Mouse (Mus musculus): Measurements from ENCODE around the gene Ctnna2. TPM values are rescaled to one million over a fixed set of nuclear protein-coding genes. Genes with fewer than 3 reads are reported as not detected.

Ctnna2 gene
- polyA plus RNA-seq, 1 experiment from 2014 or later: 7.2 TPM

GRCm38 (mm10) chr6:77446861-77447260 lies 532.6 kb downstream of the Ctnna2 start:
- no peaks in the 10 kb centered on the region for H3K9me3 ChIP-seq (replicated peaks; ENCODE audit: control insufficient read depth, low read length)
- no peaks in the 10 kb centered on the region for H3K27me3 ChIP-seq (ENCODE audit: control insufficient read depth, insufficient read depth, low read length)
- H3K4me1 ChIP-seq (ENCODE audit: control insufficient read depth, insufficient read depth, low read length): no peaks in the 10 kb centered on the region
- no peak overlapping the region for H3K9ac ChIP-seq (ENCODE audit: low read length)
- ATAC-seq (ENCODE audit: insufficient read depth, low FRiP score): no peak
- H3K4me3 ChIP-seq (replicated peaks; ENCODE audit: low read length): no peak overlapping the region
- no peak overlapping the region for H3K27ac ChIP-seq (ENCODE audit: low read length)
- no peak overlapping the region for H3K4me2 ChIP-seq (ENCODE audit: low read depth, low read length)
- no peaks in the 10 kb centered on the region for H3K36me3 ChIP-seq (ENCODE audit: control insufficient read depth, insufficient read depth, low read length)
- 76% methylated on average over 1 of the region's 1 CpGs for WGBS

GRCm38 (mm10) chr6:77443906-77444305 lies 535.6 kb downstream of the Ctnna2 start:
- WGBS: 78% methylated on average over 11 of the region's 11 CpGs
- H3K9ac ChIP-seq (ENCODE audit: low read length): no peak overlapping the region

GRCm38 (mm10) chr6:77441051-77441450 lies 538.4 kb downstream of the Ctnna2 start:
- ATAC-seq (ENCODE audit: insufficient read depth, low FRiP score): no peak
- no peak overlapping the region for H3K9ac ChIP-seq (ENCODE audit: low read length)
- no peak overlapping the region for H3K27ac ChIP-seq (ENCODE audit: low read length)
- H3K9me3 ChIP-seq (replicated peaks; ENCODE audit: control insufficient read depth, low read length): no peaks in the 10 kb centered on the region
- H3K36me3 ChIP-seq (ENCODE audit: control insufficient read depth, insufficient read depth, low read length): no peaks in the 10 kb centered on the region
- WGBS: 76% methylated on average over 5 of the region's 5 CpGs
- no peaks in the 10 kb centered on the region for H3K4me1 ChIP-seq (ENCODE audit: control insufficient read depth, insufficient read depth, low read length)
- no peak overlapping the region for H3K4me2 ChIP-seq (ENCODE audit: low read depth, low read length)
- H3K27me3 ChIP-seq (ENCODE audit: control insufficient read depth, insufficient read depth, low read length): no peaks in the 10 kb centered on the region
- no peak overlapping the region for H3K4me3 ChIP-seq (replicated peaks; ENCODE audit: low read length)

More at GRCm38 (mm10) chr6:77443906-77444305, 535.6 kb downstream of the Ctnna2 start:
- no peak for ATAC-seq (ENCODE audit: insufficient read depth, low FRiP score)
- H3K27ac ChIP-seq (ENCODE audit: low read length): no peak overlapping the region
- H3K4me3 ChIP-seq (replicated peaks; ENCODE audit: low read length): no peak overlapping the region
- H3K9me3 ChIP-seq (replicated peaks; ENCODE audit: control insufficient read depth, low read length): no peaks in the 10 kb centered on the region
- H3K27me3 ChIP-seq (ENCODE audit: control insufficient read depth, insufficient read depth, low read length): no peaks in the 10 kb centered on the region
- H3K36me3 ChIP-seq (ENCODE audit: control insufficient read depth, insufficient read depth, low read length): no peaks in the 10 kb centered on the region
- no peak overlapping the region for H3K4me2 ChIP-seq (ENCODE audit: low read depth, low read length)
- H3K4me1 ChIP-seq (ENCODE audit: control insufficient read depth, insufficient read depth, low read length): no peaks in the 10 kb centered on the region

GRCm38 (mm10) chr6:77430381-77430780 lies 549.1 kb downstream of the Ctnna2 start:
- H3K4me3 ChIP-seq (replicated peaks; ENCODE audit: low read length): no peak overlapping the region
- ATAC-seq (ENCODE audit: insufficient read depth, low FRiP score): no peak
- H3K9me3 ChIP-seq (replicated peaks; ENCODE audit: control insufficient read depth, low read length): no peaks in the 10 kb centered on the region
- H3K27ac ChIP-seq (ENCODE audit: low read length): no peak overlapping the region
- 70% methylated on average over 4 of the region's 4 CpGs for WGBS
- no peaks in the 10 kb centered on the region for H3K4me1 ChIP-seq (ENCODE audit: control insufficient read depth, insufficient read depth, low read length)
- no peaks in the 10 kb centered on the region for H3K36me3 ChIP-seq (ENCODE audit: control insufficient read depth, insufficient read depth, low read length)
- H3K4me2 ChIP-seq (ENCODE audit: low read depth, low read length): no peak overlapping the region
- no peaks in the 10 kb centered on the region for H3K27me3 ChIP-seq (ENCODE audit: control insufficient read depth, insufficient read depth, low read length)
- H3K9ac ChIP-seq (ENCODE audit: low read length): no peak overlapping the region

- Histone ChIP-seq H3K4me3 (replicated peaks; ENCODE audit: low read length) (no peak overlapping the region), H3K27me3 (ENCODE audit: control insufficient read depth, insufficient read depth, low read length) (no peaks in the 10 kb centered on the region), H3K36me3 (ENCODE audit: control insufficient read depth, insufficient read depth, low read length) (no peaks in the 10 kb centered on the region), H3K9ac (ENCODE audit: low read length) (no peak overlapping the region), H3K4me1 (ENCODE audit: control insufficient read depth, insufficient read depth, low read length) (no peaks in the 10 kb centered on the region), H3K27ac (ENCODE audit: low read length) (no peak overlapping the region), H3K9me3 (replicated peaks; ENCODE audit: control insufficient read depth, low read length) (no peaks in the 10 kb centered on the region), H3K4me2 (ENCODE audit: low read depth, low read length) (no peak overlapping the region)
- no peak for ATAC-seq (ENCODE audit: insufficient read depth, low FRiP score)
Observed at GRCm38 (mm10) chr6:77425746-77426145, 553.8 kb downstream of the Ctnna2 start.

GRCm38 (mm10) chr6:77424826-77425225 lies 554.7 kb downstream of the Ctnna2 start:
- Histone ChIP-seq H3K4me2 (ENCODE audit: low read depth, low read length) (no peak overlapping the region), H3K27ac (ENCODE audit: low read length) (no peak overlapping the region), H3K4me1 (ENCODE audit: control insufficient read depth, insufficient read depth, low read length) (no peaks in the 10 kb centered on the region), H3K9me3 (replicated peaks; ENCODE audit: control insufficient read depth, low read length) (no peaks in the 10 kb centered on the region), H3K4me3 (replicated peaks; ENCODE audit: low read length) (no peak overlapping the region), H3K27me3 (ENCODE audit: control insufficient read depth, insufficient read depth, low read length) (no peaks in the 10 kb centered on the region), H3K36me3 (ENCODE audit: control insufficient read depth, insufficient read depth, low read length) (no peaks in the 10 kb centered on the region), H3K9ac (ENCODE audit: low read length) (no peak overlapping the region)
- WGBS: 78% methylated on average over 4 of the region's 4 CpGs
- no peak for ATAC-seq (ENCODE audit: insufficient read depth, low FRiP score)

GRCm38 (mm10) chr6:77421564-77422139 lies 557.8 kb downstream of the Ctnna2 start:
- no peak overlapping the region for H3K27ac ChIP-seq (ENCODE audit: low read length)
- H3K27me3 ChIP-seq (ENCODE audit: control insufficient read depth, insufficient read depth, low read length): no peaks in the 10 kb centered on the region
- H3K9ac ChIP-seq (ENCODE audit: low read length): no peak overlapping the region
- WGBS: 34% methylated on average over 3 of the region's 3 CpGs
- H3K9me3 ChIP-seq (replicated peaks; ENCODE audit: control insufficient read depth, low read length): no peaks in the 10 kb centered on the region
- H3K4me2 ChIP-seq (ENCODE audit: low read depth, low read length): no peak overlapping the region
- 0 out of 2 replicates have a peak, but pooled peaks have one; percentile 33 for ATAC-seq (ENCODE audit: insufficient read depth, low FRiP score)
- no peak overlapping the region for H3K4me3 ChIP-seq (replicated peaks; ENCODE audit: low read length)
- H3K36me3 ChIP-seq (ENCODE audit: control insufficient read depth, insufficient read depth, low read length): no peaks in the 10 kb centered on the region
- H3K4me1 ChIP-seq (ENCODE audit: control insufficient read depth, insufficient read depth, low read length): no peaks in the 10 kb centered on the region

GRCm38 (mm10) chr6:77416999-77417398 lies 562.5 kb downstream of the Ctnna2 start:
- Histone ChIP-seq H3K36me3 (ENCODE audit: control insufficient read depth, insufficient read depth, low read length) (no peaks in the 10 kb centered on the region), H3K9me3 (replicated peaks; ENCODE audit: control insufficient read depth, low read length) (no peaks in the 10 kb centered on the region), H3K9ac (ENCODE audit: low read length) (no peak overlapping the region), H3K4me3 (replicated peaks; ENCODE audit: low read length) (no peak overlapping the region), H3K4me1 (ENCODE audit: control insufficient read depth, insufficient read depth, low read length) (no peaks in the 10 kb centered on the region), H3K27me3 (ENCODE audit: control insufficient read depth, insufficient read depth, low read length) (no peaks in the 10 kb centered on the region), H3K27ac (ENCODE audit: low read length) (no peak overlapping the region), H3K4me2 (ENCODE audit: low read depth, low read length) (no peak overlapping the region)
- 50% methylated on average over 1 of the region's 1 CpGs for WGBS
- ATAC-seq (ENCODE audit: insufficient read depth, low FRiP score): no peak

GRCm38 (mm10) chr6:77413530-77413929 lies 566.0 kb downstream of the Ctnna2 start:
- no peak overlapping the region for H3K4me3 ChIP-seq (replicated peaks; ENCODE audit: low read length)
- H3K9me3 ChIP-seq (replicated peaks; ENCODE audit: control insufficient read depth, low read length): no peaks in the 10 kb centered on the region
- ATAC-seq (ENCODE audit: insufficient read depth, low FRiP score): no peak
- no peaks in the 10 kb centered on the region for H3K4me1 ChIP-seq (ENCODE audit: control insufficient read depth, insufficient read depth, low read length)
- no peak overlapping the region for H3K9ac ChIP-seq (ENCODE audit: low read length)
- H3K36me3 ChIP-seq (ENCODE audit: control insufficient read depth, insufficient read depth, low read length): no peaks in the 10 kb centered on the region
- WGBS: 84% methylated on average over 1 of the region's 1 CpGs
- no peak overlapping the region for H3K4me2 ChIP-seq (ENCODE audit: low read depth, low read length)
- H3K27ac ChIP-seq (ENCODE audit: low read length): no peak overlapping the region
- no peaks in the 10 kb centered on the region for H3K27me3 ChIP-seq (ENCODE audit: control insufficient read depth, insufficient read depth, low read length)

Measured in stomach, embryonic 16.5 days (tissue).